Mouse (Mus musculus) v-Abl transformed pro-B cells (cell line): Measurements from ENCODE around the gene Map3k4.

Experiments
- in situ Hi-C, 2 experiments: fragments of 400-800 bp; cut with MboI; formaldehyde crosslinking; loops; one replicate each; pipeline ENCODE4 v1.15.1; 2025; ENCODE audit not compliant: unreplicated experiment in 2 of 2

The Map3k4 gene

GRCm38 (mm10) chr17:12318663-12319201 is at the start of gene Map3k4:
TSS of gene Map3k4 (minus strand) at chr17:12318796.
- in situ Hi-C loops, result loop anchor here (25.0 kb wide), 2 partner anchors 669 to 2006 kb away; partner anchors contain the start of genes Qk (in 2 of the 2) and Wtap (in 1 of the 2)

- in situ Hi-C loops, result loop anchor here in 1 of 2 experiments (5.0 kb wide), 3 partner anchors 65 to 330 kb away; no protein-coding TSS in a partner anchor
Observed at GRCm38 (mm10) chr17:12367373-12367930, 48.9 kb upstream of the Map3k4 start.

- in situ Hi-C loops, result loop anchor here (5.0 kb wide), 2 partner anchors 62 to 262 kb away; no protein-coding TSS in a partner anchor
Observed at GRCm38 (mm10) chr17:12364426-12364735, 45.8 kb upstream of the Map3k4 start.

- in situ Hi-C loops, result loop anchor here (5.0 kb wide), 2 partner anchors 62 to 262 kb away; no protein-coding TSS in a partner anchor
Observed at GRCm38 (mm10) chr17:12363601-12364425, 45.2 kb upstream of the Map3k4 start.

- in situ Hi-C loops, result loop anchor here (5.0 kb wide), 2 partner anchors 58 to 258 kb away; no protein-coding TSS in a partner anchor
Observed at GRCm38 (mm10) chr17:12359876-12360275, 41.3 kb upstream of the Map3k4 start.

- in situ Hi-C loops, result no loop called here
Observed at GRCm38 (mm10) chr17:12352781-12353180, 34.2 kb upstream of the Map3k4 start.

GRCm38 (mm10) chr17:12351564-12351963 is 33.0 kb upstream of the Map3k4 start:
- in situ Hi-C loops, result no loop called here

- in situ Hi-C loops, result no loop called here
Observed at GRCm38 (mm10) chr17:12347462-12347861, 28.9 kb upstream of the Map3k4 start.

GRCm38 (mm10) chr17:12343702-12344376 is 25.2 kb upstream of the Map3k4 start:
- in situ Hi-C loops, result no loop called here

- in situ Hi-C loops, result no loop called here
Observed at GRCm38 (mm10) chr17:12337156-12337555, 18.6 kb upstream of the Map3k4 start.

- in situ Hi-C loops, result no loop called here
Observed at GRCm38 (mm10) chr17:12336073-12336868, 17.7 kb upstream of the Map3k4 start.

- in situ Hi-C loops, result no loop called here
Observed at GRCm38 (mm10) chr17:12335115-12335514, 16.5 kb upstream of the Map3k4 start.

- in situ Hi-C loops, result no loop called here
Observed at GRCm38 (mm10) chr17:12327847-12328518, 9.4 kb upstream of the Map3k4 start.

GRCm38 (mm10) chr17:12319786-12320185 is 1.2 kb upstream of the Map3k4 start:
- in situ Hi-C loops, result loop anchor here (25.0 kb wide), 2 partner anchors 668 to 2007 kb away; partner anchors contain the start of genes Qk (in 2 of the 2) and Wtap (in 1 of the 2)

GRCm38 (mm10) chr17:12317954-12318651 is 493 bp downstream of the Map3k4 start:
- in situ Hi-C loops, result loop anchor here (25.0 kb wide), 2 partner anchors 669 to 2006 kb away; partner anchors contain the start of genes Qk (in 2 of the 2) and Wtap (in 1 of the 2)

GRCm38 (mm10) chr17:12317607-12317953 is 1.0 kb downstream of the Map3k4 start:
- in situ Hi-C loops, result loop anchor here (25.0 kb wide), 2 partner anchors 670 to 2005 kb away; partner anchors contain the start of genes Qk (in 2 of the 2) and Wtap (in 1 of the 2)

- in situ Hi-C loops, result loop anchor here (25.0 kb wide), 2 partner anchors 671 to 2004 kb away; partner anchors contain the start of genes Qk (in 2 of the 2) and Wtap (in 1 of the 2)
Observed at GRCm38 (mm10) chr17:12316251-12316650, 2.3 kb downstream of the Map3k4 start.

GRCm38 (mm10) chr17:12312248-12312647 is 6.3 kb downstream of the Map3k4 start:
- in situ Hi-C loops, result loop anchor here (25.0 kb wide), 2 partner anchors 675 to 2000 kb away; partner anchors contain the start of genes Qk (in 2 of the 2) and Wtap (in 1 of the 2)
